Mouse (Mus musculus) adrenal gland, adult 2 months (tissue): ENCODE data around the gene Smyd5. TPM values are rescaled to one million over a fixed set of nuclear protein-coding genes. Genes with fewer than 3 reads are reported as not detected.

Experiments
- DNase-seq: peaks from one replicate; pipeline ENCODE4 v3.0.0; 2021
- polyA plus RNA-seq: library from polyadenylated mRNA; depleted of rRNA; stranded (reverse); fragments of >200 nt; gene quantifications from 2 replicates; pipeline ENCODE4 v1.2.3, GENCODE M21; 2012; rRNA removed
- total RNA-seq, 2 experiments: library from RNA; stranded (reverse); gene quantifications; 2 replicates each; pipeline ENCODE4 v1.2.3; 2021

The Smyd5 gene
- total and polyA plus RNA-seq, 3 experiments, result 23.0 to 36.3 (median 33.1) TPM

DNA sequence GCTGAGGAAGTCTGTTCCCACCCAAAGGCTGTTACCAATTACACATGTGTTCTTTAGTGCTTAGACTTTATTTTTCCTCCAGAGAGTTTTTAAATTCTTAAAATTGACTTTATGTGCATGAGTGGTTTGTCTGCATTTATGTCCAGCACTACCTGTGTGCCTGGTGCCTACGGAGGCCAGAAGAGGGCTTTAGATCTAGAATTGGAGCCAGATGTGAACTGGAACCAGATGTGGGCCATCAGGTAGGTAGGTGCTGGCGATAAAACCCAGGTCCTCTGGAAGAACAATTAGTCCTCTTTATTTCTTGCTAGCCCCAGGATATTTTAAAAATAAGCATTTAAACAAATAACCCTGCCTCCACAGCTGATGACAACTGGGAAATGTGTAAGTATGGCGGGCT is 59.8 kb downstream of the Smyd5 start:
- no peak for DNase-seq

Other genes starting within 250 kb of the Smyd5 start
- gene Emx1, start 244.6 kb upstream of the Smyd5 start, total RNA-seq, result not detected
- gene Emx1, start 244.6 kb upstream of the Smyd5 start, polyA plus RNA-seq, result not detected in 2 replicates
- 10 to 100 TPM; 26.1 to 36.3 TPM for gene Sfxn5, start 98.6 kb upstream of the Smyd5 start, total RNA-seq
- 9.0 and 29.0 TPM in 2 replicates for gene Sfxn5, start 98.6 kb upstream of the Smyd5 start, polyA plus RNA-seq
- gene Rab11fip5, start 57.4 kb upstream of the Smyd5 start, total RNA-seq, result 10 to 100 TPM; 22.7 to 47.7 TPM
- 33.7 and 35.4 TPM in 2 replicates for gene Rab11fip5, start 57.4 kb upstream of the Smyd5 start, polyA plus RNA-seq
- gene Noto, start 8.1 kb upstream of the Smyd5 start, total RNA-seq, result not detected
- not detected in 2 replicates for gene Noto, start 8.1 kb upstream of the Smyd5 start, polyA plus RNA-seq
- 100 to 1,000 TPM; 241 to 294 TPM for gene Cct7, start 19.5 kb downstream of the Smyd5 start, total RNA-seq
- 63.3 and 81.3 TPM in 2 replicates for gene Cct7, start 19.5 kb downstream of the Smyd5 start, polyA plus RNA-seq
- 10 to 100 TPM; 12.2 to 13.1 TPM for gene Pradc1, start 20.0 kb downstream of the Smyd5 start, total RNA-seq
- 26.7 and 28.1 TPM in 2 replicates for gene Pradc1, start 20.0 kb downstream of the Smyd5 start, polyA plus RNA-seq
- gene Fbxo41, start 71.0 kb downstream of the Smyd5 start, total RNA-seq, result under 1 TPM; 0.40 to 0.90 TPM
- 1.1 and 1.2 TPM in 2 replicates for gene Fbxo41, start 71.0 kb downstream of the Smyd5 start, polyA plus RNA-seq
- gene Egr4, start 81.6 kb downstream of the Smyd5 start, total RNA-seq, result not detected
- gene Egr4, start 81.6 kb downstream of the Smyd5 start, polyA plus RNA-seq, result 0.06 TPM in 1 of 2 replicates, not detected in the other
- gene Alms1, start 155.5 kb downstream of the Smyd5 start, total RNA-seq, result 1 to 10 TPM; 7.2 to 8.5 TPM
- gene Alms1, start 155.5 kb downstream of the Smyd5 start, polyA plus RNA-seq, result 0.31 and 0.39 TPM in 2 replicates